Mouse (Mus musculus): ENCODE results near the gene Prtg.

DNA sequence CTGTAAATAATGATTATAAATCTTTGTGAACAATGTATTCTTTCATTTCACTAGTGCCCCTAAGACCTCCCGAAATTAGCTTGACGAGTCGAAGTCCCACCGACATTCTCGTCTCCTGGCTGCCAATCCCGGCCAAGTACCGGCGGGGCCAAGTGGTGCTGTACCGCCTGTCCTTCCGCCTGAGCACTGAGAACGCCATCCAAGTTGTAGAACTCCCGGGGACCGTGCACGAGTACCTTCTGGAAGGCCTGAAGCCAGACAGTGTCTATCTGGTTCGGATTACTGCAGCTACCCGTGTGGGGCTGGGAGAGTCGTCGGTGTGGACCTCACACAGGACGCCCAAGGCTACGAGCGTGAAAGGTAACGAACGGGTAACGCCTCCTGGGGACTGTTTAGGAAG, 50.0 kb downstream of the Prtg start:
- TF ChIP-seq POLR2A (IDR thresholded peaks at IDR 0.05; ENCODE audit: borderline replicate concordance, low read depth, low read length): no peak
- TF ChIP-seq CTCF (IDR thresholded peaks at IDR 0.05; ENCODE audit: low read depth, low read length): no peak
